Mouse (Mus musculus): Measurements from ENCODE around the gene Sec14l1. TPM values are rescaled to one million over a fixed set of nuclear protein-coding genes. Genes with fewer than 3 reads are reported as not detected.

Sec14l1 gene
- total RNA-seq, 2 experiments from 2014 or later, result 91.6 to 93.4 TPM

DNA sequence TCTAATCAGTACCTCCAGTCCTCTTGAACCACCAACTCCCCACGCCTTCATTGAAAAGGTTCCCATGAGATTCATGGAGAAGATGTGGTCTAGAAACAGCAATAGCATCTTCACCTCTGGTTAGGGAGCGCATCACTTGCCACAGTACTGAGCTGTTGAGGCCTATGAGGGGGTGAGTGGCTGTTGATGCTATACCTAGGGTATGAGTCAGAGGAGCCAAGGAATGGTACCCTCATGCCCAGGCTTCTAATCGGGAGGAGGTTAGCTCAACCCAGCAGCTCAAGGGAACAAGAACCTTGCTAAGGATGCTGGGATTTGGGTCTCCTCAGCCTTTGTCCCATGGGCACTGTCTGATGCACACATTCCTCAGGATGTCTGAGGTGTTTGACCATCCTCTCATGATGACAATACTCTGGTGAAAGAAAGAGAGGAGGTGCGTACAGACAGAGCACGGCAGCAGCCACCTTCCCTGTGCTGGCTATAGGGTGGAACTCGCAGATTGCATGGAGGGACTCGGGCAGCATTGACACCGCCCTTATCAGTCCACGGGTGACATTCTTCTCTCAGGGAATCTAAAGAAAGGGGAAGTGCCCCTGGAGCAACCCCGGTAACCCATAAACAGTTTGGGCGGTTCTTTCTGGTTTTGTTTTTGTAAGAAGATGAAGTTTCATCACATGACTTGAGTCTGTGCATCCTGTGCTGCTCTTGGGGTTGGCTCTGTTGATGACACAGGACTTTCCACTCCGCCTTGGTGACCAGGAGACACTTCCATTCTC lies 5.6 kb upstream of the Sec14l1 start:
- no peak for DNase-seq

DNA sequence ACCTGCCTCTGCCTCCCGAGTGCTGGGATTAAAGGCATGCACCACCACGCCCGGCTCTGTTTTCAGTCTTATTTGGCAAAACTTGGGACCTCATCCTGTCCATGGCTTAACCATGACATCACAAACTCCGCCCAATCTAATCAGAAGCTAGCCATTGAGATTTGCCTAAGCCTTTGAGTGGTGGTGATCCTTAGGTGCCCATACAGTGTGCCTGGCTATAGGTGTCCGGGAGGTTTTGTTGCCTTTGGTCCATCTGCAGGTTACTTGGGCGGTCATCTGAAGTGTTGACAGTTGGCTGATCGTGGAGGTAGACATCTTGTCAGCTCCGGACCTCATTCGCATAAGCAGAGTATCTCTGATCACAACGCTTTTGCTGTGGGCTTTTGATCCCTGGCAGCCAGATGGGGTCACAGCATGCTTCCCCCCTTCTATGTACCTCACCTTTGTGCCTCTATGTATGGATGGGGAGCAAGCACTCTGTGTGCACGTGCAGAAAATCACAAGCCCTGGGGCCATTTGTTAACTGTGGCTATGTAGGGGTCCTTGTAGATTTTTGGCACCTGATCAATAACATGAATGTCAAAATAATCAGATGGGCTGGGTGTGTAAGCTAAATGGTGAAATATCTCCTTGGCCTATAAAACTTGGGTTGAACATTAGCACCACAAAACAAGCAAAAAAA lies 2.9 kb upstream of the Sec14l1 start:
- DNase-seq, result no peak

DNA sequence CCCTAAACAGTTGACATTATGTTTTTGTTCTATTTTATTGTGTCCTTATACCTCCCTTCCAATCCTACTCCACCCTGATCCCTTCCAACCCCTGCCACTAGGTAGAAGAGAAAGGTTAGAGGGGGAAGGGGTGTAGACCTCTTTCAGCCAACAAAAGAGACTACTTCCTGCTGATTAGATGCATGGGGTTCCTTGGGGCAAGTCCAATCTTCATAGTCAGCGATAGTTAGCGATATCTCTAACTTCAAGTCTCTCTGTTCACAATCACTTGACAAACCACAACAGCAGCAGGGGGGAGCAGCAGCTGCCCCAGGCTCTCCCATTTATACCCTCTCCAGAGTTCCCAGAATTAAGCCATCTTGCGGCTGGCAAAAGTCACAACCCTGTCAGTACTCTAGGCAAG lies 2.3 kb upstream of the Sec14l1 start:
- DNase-seq, result no peak

DNA sequence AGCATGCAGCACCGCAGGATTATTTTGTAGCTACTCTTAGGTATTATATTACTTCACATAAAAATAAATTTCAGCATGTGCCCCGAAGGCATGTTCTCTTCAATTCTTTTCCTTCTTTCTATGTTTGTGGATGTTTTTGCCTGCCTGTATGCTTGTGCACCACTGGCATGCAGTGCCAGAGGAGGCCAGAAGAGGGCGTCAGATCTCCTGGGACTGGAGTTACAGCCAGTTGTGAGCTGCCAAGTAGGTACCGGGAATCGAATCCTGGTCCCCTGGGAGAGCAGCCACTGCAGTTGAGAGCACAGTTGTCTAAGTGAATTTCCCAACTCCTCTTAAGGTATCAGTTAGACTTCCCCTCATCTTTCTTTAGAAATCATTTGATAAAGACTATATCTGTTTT lies 1.6 kb upstream of the Sec14l1 start:
- DNase-seq, result no peak

GRCm38 (mm10) chr11:117114231-117114591 lies 757 bp upstream of the Sec14l1 start:
- DNase-seq, result no peak

DNA sequence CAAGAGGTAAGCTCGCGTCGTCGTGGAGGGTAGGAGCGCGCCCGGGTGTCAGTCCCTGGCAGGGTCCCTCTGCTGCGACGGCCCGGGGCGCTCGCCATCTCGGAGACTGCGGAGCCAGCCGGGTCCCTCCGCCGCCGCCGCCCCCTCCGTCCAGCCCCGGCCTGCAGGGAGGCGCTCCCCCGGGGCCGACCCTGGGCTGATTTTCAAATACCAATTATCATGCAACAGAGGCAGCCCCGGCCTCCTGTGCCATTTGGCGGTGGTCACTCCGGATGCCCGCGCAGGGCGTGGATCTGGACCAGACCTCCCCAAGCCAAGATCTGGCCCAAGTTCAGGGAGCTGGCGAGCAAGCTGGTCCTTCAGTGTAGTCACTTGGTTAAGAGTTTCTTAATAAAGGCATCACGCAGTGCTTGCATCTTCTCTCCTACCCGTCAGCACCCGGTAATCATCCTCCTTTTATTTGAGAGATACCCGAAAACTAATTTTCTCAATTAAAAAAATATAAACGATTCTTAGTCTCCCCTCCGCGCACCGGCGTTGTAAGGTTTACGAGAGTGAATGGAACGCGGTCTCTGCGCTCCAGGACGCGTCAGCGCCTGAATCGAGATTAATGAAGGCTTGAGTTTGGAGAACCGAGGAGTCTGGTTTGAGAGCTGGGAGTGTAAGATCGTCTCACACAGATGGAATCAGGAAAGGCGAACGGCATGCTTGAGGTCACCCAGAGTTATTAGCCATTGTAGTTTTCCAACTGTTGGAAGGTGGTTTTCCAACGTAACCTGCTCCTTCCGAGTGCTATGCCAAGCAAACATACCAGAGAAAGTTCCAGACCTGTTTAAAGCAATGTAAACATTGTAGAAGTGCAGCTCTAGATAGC lies 615 bp downstream of the Sec14l1 start:
- peak; percentile 80 for DNase-seq

DNA sequence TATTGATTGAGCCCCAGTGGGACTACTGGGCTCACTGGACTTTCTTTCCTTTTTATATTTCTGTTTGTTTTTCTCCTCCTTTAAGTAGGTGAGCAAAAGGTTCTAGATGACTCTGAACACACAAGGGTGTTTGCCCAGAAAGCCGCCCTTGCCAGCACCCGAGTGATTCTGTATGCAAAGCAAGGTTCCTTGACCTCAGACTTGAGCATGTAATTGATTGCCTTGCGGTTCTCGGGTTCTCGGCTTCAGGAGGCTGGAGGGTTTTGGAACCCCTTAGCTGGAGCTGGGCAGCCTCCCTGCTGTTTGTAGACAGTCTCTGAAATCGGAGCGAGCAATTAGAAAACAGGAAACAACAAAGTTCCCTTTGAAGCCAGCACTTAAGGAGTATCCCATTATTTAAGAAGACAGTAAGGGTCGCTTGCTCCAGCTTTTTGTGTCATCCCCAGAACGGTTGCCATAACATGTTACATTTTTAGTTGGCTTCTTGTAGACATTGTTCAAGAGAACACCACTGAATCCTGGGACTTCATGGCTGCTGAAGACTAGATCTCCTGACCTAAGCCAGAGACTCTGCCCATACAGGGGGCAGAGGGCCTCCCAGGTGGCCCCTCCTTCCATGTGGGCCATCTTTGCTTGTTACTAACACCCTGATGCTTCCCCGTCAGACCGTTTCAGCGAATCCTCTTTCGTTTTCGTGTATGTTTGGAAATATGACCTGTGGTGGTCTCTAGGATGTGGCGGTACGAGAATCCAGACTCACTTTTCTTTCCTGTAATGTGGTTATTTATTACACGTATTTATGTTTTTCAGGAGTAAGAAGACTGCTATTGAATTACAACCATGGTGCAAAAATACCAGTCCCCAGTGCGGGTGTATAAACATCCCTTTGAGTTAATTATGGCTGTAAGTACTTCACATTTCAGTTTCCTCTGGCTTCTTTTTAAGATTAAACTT lies 1.7 kb downstream of the Sec14l1 start:
- DNase-seq, result no peak

DNA sequence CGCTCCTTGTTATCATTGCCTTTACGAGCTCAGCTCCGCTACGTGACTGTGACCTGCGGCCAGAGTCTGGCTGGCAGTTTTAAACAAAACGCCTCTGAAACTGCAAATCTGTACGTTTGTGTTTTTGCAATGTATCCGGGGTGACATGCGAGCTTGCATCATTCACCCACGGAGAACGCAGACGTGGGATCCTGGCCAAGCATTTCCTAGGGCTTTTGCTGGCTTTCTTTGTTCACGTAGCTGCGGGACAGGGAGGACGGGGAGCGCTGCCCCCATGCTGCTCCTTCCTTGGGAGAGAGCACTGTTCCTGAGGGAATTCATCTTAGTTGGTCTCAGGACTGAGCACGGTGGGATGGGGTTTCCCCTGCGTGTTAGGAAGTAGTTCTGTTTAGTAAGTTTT lies 2.4 kb downstream of the Sec14l1 start:
- DNase-seq, result no peak

DNA sequence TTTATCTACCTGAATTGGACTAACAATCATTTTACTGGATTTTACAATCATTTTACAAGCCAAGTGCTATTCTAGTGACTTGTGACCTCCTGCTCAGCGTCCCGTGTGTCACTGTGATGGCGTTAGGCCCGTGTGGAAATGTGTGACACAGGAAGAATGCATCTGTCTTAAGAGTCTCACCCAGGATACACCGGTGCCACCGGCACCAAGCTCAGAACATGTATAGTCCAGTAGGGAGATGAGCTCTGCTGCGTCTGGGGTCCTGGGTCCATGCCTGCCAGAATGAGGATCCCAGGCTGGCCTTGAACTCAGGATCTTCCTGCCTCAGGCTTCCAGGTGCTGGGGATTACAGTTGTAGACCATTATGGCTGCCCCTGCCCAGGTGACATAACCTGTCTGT lies 2.8 kb downstream of the Sec14l1 start:
- no peak for DNase-seq

DNA sequence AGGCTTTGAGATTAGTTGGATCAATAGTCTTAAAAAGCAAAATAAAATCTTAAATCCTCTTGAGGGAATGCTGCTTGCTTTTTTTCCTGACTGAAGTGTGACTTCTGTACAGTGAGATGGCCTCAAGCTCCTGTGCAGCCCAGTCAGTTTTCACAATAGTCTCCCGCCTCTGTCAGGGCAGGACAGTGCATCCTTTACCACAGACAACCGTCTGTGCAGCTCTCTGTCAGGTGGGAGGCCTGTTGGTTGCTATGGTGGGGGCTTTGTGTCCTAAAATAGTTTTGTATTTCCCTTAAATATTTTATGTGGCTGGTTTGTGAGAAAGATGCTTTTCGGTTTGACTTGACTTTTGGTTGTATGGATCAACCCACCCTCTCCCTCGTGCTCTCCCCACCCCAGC lies 3.3 kb downstream of the Sec14l1 start:
- no peak for DNase-seq

DNA sequence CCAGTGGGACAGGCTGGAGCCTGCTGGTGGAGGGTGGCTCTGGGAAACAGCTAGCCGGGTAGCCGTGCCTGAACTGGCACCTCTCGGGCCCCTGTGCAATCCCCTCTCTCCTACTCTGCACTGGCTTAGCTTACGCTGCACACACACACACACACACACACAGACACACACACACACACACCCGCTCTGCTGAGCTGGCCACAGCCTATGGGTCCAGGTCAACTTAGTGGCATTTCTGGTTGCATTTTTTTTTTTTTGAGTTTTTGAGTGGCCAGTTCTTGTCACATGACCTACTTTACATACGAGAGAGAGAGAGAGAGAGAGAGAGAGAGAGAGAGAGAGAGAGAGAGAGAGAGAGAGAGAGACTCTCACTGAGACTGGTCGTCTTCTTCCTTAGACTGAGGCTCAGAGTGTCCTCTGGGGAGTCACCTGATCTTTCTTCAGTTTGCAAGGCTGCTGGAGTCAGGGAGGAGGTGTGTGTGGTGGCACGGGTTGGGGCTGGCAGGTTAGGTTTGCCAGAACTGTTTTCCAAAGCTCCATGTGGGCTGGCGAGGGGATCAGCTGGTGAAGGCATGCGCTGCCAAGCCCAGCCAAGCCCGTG lies 3.9 kb downstream of the Sec14l1 start:
- DNase-seq, result no peak

GRCm38 (mm10) chr11:117119723-117120122 lies 4.8 kb downstream of the Sec14l1 start:
- DNase-seq, result no peak

- no peak for DNase-seq
These were observed 5.6 kb downstream of the Sec14l1 start for GRCm38 (mm10) chr11:117120285-117121163.

GRCm38 (mm10) chr11:117121164-117121535 lies 6.2 kb downstream of the Sec14l1 start:
- DNase-seq, result no peak

DNA sequence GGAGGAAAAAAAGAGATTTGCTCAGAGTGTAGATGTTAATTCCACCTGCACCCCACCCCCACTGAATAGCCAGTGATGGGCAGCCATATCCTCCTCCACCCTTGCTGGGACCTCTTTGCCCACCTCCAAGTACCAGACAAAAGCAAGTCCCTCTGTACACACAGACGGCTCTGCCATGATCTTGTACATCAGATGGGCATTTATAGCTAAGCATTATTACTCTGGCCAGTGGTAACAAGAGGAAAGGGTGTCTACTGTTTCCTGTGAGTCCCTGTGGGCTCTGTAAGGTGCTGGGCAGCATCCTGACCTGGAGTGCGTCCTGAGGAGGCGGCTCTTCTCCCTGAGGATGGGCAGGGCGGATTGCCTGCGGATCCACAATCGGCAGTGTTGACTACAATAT lies 7.0 kb downstream of the Sec14l1 start:
- DNase-seq, result no peak

DNA sequence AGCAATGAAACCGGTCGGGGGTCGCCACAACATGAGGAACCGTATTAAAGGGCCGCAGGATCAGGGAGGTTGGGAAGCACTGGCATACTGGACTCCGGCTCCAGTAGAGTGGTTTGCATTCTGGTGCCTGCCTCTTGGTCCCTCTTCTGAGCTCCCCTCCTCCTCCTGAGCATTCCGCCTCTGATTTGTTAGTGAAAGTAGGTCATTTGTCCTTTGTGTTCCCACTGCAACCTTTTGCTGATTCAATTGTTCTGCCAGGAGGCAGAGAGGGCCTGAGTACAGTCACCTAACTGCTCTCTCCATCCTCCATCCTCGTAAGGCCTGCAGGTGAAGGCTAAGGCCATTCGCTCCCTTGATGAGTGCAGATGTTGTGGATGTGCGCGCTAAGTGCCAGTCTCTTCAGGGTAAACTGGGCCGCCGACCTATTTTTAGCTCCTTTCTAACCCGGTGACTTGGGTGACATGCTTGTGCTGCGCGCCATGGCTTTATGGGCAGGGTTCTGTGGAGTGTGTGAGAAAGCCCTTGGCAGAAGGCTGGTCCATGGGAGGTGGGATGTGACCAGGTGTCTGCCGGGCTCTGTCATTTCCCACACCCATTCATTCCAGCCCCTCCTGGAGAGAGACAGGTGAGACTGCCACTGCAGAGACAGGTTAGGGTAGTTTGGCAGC lies 8.6 kb downstream of the Sec14l1 start:
- no peak for DNase-seq

GRCm38 (mm10) chr11:117124539-117124938 lies 9.6 kb downstream of the Sec14l1 start:
- no peak for DNase-seq

- peak; percentile 38 for DNase-seq
These were observed 12.4 kb downstream of the Sec14l1 start for GRCm38 (mm10) chr11:117127250-117127837.

DNA sequence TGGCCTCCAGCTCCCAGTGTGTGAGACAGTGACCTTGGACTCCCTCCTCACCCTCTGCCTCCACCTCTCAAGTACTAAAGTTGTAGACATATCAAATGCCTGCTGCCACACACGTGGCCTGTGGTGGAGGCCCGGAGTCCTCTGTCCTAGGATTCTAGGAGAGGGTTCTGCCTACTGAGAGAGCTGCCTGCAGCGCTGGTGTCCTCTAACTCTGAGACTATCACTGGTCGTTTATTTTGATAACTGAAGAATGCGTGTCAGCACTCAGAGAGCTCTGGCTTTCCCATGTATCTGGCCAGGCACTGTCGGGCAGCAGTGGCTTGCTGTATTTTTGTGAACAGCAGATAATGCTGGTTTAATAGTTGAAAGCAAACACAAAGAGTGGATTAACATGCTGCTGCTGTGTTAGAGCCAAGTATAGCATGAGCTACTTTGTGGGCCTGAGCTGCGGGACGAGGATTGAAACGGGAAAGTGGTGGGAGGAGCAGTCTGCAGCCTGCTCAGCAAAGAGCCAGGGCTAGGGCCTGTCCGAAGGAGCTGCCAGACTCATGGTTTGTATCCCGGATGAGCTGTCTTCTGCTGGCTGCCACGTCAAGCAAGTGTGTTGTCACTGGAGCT lies 13.1 kb downstream of the Sec14l1 start:
- peak; percentile 38 for DNase-seq
